Mouse (Mus musculus) testis, adult 2 months (tissue): ENCODE results near the gene Tshb. TPM values are rescaled to one million over a fixed set of nuclear protein-coding genes. Genes with fewer than 3 reads are reported as not detected.

Experiments
- H3K27ac ChIP-seq: fragments of 200-500 bp; 2 replicates; pipeline ENCODE4 v1.5.1; 2012; ENCODE audit warnings: low read depth, low read length; ENCODE audit not compliant: control insufficient read depth, insufficient read depth
- H3K27me3 ChIP-seq: fragments of 200-500 bp; 2 replicates; pipeline ENCODE4 v1.6.1; 2012; ENCODE audit warnings: mild to moderate bottlenecking, low read length, moderate library complexity; ENCODE audit not compliant: control insufficient read depth, insufficient read depth
- H3K36me3 ChIP-seq: fragments of 200-500 bp; 2 replicates; pipeline ENCODE4 v1.6.1; 2012; ENCODE audit warnings: mild to moderate bottlenecking, low read length; ENCODE audit not compliant: control insufficient read depth, insufficient read depth
- H3K4me1 ChIP-seq: fragments of 200-500 bp; 2 replicates; pipeline ENCODE4 v1.6.1; 2012; ENCODE audit warnings: low read length; ENCODE audit not compliant: control insufficient read depth, insufficient read depth
- H3K4me3 ChIP-seq: fragments of 200-500 bp; 2 replicates; pipeline ENCODE4 v1.5.1; 2012; ENCODE audit warnings: low read depth, mild to moderate bottlenecking, low read length, moderate library complexity, mixed read lengths; ENCODE audit not compliant: control insufficient read depth
- CTCF ChIP-seq: fragments of 200-500 bp; IDR thresholded peaks from 2 replicates; pipeline ENCODE4 v1.5.1; 2012; ENCODE audit warnings: low read depth, mild to moderate bottlenecking, inconsistent platforms, low read length, moderate library complexity; ENCODE audit not compliant: control insufficient read depth, insufficient read depth, insufficient replicate concordance
- POLR2A ChIP-seq: fragments of 200-500 bp; IDR thresholded peaks from 2 replicates; pipeline ENCODE4 v1.6.1; 2012; ENCODE audit warnings: low read depth, mild to moderate bottlenecking, inconsistent platforms, low read length, moderate library complexity; ENCODE audit not compliant: control insufficient read depth
- polyA plus RNA-seq: library from polyadenylated mRNA; depleted of rRNA; stranded (reverse); fragments of >200 nt; gene quantifications from 2 replicates; pipeline ENCODE4 v1.2.3, GENCODE M21; 2012; rRNA removed

Tshb gene
- 3.8 and 4.5 TPM in 2 replicates for polyA plus RNA-seq

DNA sequence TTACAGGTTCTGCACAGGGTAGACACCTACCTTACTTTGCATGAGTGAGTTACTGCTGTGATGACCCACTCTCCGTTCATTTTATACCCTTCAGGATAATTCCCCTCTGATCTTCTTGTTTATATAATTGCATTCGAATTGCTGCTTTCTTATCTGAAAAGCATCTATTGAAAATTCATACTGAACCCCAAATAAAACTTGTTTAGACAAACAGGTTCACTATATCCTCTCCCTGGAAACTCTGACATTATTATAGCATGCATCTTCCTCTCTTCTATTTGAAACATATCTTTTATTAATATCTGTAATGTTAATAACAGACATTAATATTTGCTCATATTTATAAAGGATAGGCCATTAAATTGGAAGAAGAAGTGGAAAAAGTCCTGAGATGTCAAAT is at the start of gene Tshb:
Gene Tshb, minus strand, starts transcription at position 101 of the 400 bp plus-strand sequence.
- Histone ChIP-seq H3K4me3 (no peak within 1 kb of the TSS), H3K4me1 (no peaks in the 10 kb centered on the region), H3K36me3 (no peaks in the 10 kb centered on the region), H3K27ac (no peak within 1 kb of the TSS), H3K27me3 (no peaks in the 10 kb centered on the region)
- TF ChIP-seq POLR2A (no peak), CTCF (no peak)

DNA sequence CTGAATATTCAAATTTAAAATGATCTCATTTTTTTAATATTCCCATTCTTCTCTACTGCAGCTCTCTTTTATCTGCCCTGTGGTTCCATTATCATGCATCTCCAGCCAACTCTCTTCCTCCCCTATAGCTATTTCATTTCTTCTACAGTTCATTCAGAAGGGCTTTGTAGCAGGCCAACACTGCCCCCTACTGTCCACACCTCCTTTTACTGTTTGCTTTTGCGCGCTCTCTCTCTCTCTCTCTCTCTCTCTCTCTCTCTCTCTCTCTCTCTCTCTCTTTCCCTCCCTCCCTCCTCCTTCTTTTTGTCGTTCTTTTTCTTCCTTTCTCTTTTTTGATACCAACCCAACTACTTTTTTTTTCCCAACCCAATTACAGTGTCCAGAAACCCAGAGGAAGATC is 21.4 kb upstream of the Tshb start:
- Histone ChIP-seq H3K27ac (no peak overlapping the region), H3K4me3 (no peak overlapping the region), H3K4me1 (no peaks in the 10 kb centered on the region), H3K27me3 (no peaks in the 10 kb centered on the region), H3K36me3 (no peaks in the 10 kb centered on the region)
- TF ChIP-seq CTCF (no peak), POLR2A (no peak)

DNA sequence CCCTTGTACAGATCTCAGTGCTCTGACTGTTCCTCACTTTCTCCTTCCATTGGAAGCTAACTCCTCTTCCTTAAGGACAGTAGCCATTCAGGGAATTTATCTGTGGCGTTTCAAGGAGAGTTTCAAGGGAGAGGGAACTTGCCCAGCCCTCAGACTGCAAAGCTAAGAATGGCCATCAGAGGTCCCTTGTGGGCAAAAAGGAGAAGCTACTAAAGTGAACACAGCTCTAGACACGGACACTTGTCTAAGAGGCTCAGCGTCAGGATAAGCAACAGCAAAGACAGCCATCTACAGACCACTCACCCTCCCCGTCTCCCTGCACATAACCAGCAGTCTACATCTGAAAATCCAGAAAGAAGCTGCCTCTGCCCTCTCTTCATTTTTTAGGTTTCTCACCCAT is 4.9 kb upstream of the Tshb start:
- TF ChIP-seq POLR2A = no peak
- no peak for TF ChIP-seq CTCF
- Histone ChIP-seq H3K36me3 (no peaks in the 10 kb centered on the region), H3K4me3 (no peak overlapping the region), H3K27me3 (no peaks in the 10 kb centered on the region), H3K27ac (no peak overlapping the region), H3K4me1 (no peaks in the 10 kb centered on the region)

DNA sequence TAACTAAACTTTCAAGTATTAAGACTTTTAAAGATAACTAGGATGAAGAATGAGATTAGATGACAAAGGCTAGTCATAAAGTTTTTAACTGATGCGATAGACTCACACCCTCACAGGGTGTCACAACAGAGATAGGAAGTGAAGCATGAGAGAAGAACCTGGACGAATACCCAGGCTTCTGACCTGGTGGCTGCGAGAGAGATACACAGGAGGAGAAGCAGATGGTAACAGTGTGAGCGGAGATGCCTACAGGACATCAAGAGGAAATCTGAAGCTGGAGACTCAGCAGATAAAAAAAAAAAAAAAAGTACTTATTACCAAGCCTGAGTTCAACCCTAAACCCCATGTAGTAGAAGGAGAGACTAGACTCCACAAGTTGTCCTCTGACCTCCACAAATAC is 9.5 kb downstream of the Tshb start:
- TF ChIP-seq POLR2A (no peak), CTCF (no peak)

DNA sequence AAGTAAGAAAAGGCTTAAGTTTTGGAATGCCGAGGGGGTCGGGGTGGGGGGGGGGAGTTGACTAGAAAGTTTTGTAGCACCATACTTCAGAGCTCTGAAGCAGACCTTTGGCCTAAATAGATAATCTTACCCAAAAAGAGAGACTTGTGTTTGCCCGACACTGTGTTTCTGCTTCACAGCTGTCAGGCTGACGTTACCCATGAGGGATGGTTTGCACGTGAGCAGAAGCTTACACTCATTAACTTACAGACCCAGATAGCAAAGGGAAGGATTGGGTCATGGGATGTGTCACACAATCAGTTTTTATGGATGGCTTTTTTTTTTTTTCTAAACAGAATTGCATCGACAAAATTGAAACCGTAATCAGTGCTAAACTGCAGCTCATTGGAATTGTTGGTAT is 17.7 kb downstream of the Tshb start:
- Histone ChIP-seq H3K27me3 (no peaks in the 10 kb centered on the region), H3K36me3 (no peaks in the 10 kb centered on the region), H3K4me1 (no peaks in the 10 kb centered on the region), H3K27ac (no peak overlapping the region), H3K4me3 (no peak overlapping the region)
- no peak for TF ChIP-seq POLR2A
- no peak for TF ChIP-seq CTCF

More for the DNA sequence above, 9.5 kb downstream of the Tshb start:
- Histone ChIP-seq H3K27ac (no peak overlapping the region), H3K27me3 (no peaks in the 10 kb centered on the region), H3K4me1 (no peaks in the 10 kb centered on the region), H3K36me3 (no peaks in the 10 kb centered on the region), H3K4me3 (no peak overlapping the region)

- H3K4me3 ChIP-seq = no peak overlapping the region
- H3K4me1 ChIP-seq = no peaks in the 10 kb centered on the region
- no peaks in the 10 kb centered on the region for H3K27me3 ChIP-seq
- TF ChIP-seq CTCF (no peak), POLR2A (no peak)
- H3K36me3 ChIP-seq = no peaks in the 10 kb centered on the region
- H3K27ac ChIP-seq = no peak overlapping the region
Observed at GRCm38 (mm10) chr3:102763713-102764400, 18.7 kb downstream of the Tshb start.

DNA sequence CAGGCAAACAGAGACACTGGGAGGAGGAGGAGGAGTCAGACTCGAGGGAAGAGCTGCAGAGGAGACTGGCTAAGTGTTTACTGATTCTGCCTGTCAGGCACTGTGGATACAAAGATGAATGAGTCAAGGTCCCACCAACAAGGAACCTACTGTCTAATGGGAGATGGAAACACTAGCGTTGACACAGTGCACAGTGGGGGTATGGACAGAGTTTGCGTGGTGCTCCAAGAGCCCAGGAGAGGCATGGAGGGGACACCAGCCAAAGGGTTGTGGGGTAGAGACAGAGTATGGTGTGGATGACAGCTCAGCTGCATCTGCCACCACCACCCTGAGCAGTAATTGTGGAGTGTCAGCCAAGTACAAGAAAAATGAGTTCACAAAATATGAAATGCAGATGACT is 20.1 kb downstream of the Tshb start:
- Histone ChIP-seq H3K4me3 (no peak overlapping the region), H3K27ac (no peak overlapping the region), H3K27me3 (no peaks in the 10 kb centered on the region), H3K36me3 (no peaks in the 10 kb centered on the region), H3K4me1 (no peaks in the 10 kb centered on the region)
- TF ChIP-seq POLR2A (no peak), CTCF (no peak)
